Mouse (Mus musculus): Measurements from ENCODE around the gene Apbb2. TPM values are rescaled to one million over a fixed set of nuclear protein-coding genes. Genes with fewer than 3 reads are reported as not detected.

Gene Apbb2
- polyA plus RNA-seq, 2 experiments from 2014 or later = 5.0 TPM; not detected in 1

DNA sequence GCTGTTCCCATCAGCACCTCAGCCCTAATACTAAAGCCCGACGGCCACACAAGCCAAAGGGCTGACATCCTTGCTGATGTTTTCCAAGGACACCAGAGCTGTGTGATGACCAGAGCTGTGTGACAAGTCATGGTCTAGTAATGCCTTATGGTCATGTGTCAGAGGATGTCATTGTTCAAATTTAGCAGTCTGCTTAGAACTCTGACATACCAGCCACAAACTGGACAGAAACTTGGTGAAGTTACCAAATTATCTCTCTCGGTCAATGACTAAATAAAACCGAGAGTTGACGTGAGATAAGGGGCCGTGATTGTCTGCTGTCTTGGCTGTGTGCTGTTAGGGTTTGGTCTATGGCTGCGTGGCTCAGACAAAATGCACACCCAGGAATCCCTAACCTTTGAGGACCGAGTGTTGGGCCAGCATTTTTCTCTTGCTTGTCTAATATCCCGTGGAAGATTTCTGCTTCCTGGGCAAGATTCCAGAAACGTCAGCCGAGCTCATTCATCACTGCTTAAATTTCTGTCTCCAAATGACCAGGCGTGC, 71.5 kb downstream of the Apbb2 start:
- no peak for ATAC-seq

- ATAC-seq = no peak
These were observed 72.9 kb downstream of the Apbb2 start for GRCm38 (mm10) chr5:66545573-66546141.

DNA sequence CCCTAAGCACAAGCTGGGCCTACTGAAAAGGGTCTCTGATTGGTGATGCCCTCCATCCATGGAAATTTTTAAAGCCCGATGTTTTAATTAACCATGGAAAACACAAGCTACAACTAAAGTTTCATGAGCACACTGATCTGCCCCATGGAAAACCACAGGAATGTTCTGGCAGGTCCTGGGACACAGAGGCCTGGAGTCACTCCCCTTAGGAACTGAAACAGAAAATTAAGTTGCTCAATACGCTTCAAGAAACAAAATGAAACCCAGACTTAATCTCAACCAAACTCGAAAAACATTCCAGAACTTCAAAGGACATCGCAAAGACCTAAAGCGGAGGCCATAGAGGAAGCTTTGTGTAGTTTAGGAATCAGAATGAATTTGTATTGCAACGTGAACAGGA, 74.8 kb downstream of the Apbb2 start:
- ATAC-seq = no peak

GRCm38 (mm10) chr5:66543344-66543743, 75.2 kb downstream of the Apbb2 start:
- ATAC-seq = no peak

DNA sequence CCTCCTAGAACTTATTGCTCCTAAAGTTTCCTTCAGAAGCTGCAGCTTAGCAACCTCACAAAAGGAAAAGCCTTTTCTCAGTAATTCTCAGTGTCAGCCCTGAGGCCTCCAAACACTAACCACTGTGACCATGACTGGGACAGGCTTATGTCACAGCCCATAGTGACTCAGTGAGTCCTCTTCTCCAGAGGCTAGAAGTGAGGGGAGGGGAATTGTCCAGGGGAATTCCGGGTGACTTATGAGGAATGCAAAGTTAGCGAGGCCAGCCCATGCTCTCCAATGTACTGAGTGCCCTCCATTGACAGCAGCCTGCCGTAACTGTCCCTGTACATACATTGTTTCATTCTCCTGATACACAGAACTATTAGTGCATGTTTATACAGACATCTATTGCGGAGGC, 76.1 kb downstream of the Apbb2 start:
- ATAC-seq = no peak

DNA sequence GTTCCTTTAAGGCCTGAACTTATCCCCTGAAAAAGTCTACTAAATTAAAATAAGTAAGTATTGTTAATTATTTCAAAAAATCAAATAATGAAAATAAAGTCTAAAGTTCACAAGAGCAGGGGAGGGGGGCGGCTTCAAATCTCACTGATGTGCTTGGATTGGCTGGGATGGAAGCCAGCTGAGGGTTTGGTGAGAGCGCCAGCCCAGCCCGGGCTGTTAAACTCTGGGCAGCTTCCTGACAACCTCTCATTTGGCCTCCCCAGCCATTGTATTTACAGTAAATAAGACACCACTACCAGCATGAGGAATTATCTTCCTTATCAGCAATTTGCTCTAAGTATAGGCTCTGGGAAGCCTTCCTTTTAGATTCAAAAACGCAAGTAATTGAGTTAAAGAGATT, 77.2 kb downstream of the Apbb2 start:
- no peak for ATAC-seq

GRCm38 (mm10) chr5:66540246-66540645, 78.3 kb downstream of the Apbb2 start:
- no peak for ATAC-seq

DNA sequence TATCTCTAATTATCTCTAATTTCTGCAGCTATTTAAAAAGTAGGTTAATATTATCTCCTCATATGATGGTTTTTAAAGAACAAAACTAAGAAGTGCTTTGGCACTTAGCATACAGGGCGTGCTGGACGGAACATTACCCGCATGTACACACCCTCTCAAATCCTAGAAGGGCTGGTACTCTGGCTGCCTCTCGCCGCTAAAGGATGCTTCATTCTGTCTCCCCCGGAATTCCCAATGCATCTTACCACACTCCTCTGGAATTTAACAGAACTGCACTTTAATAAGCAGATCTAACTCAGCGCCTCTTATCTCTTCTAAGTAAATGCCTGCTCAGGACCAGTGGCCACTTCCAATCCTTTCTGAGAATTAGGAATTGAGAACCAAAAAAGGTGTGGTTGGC, 80.8 kb downstream of the Apbb2 start:
- ATAC-seq = no peak

- no peak for ATAC-seq
These were observed 81.8 kb downstream of the Apbb2 start for GRCm38 (mm10) chr5:66536696-66537358.

GRCm38 (mm10) chr5:66535566-66536236, 82.9 kb downstream of the Apbb2 start:
- no peak for ATAC-seq

GRCm38 (mm10) chr5:66533711-66534425, 84.7 kb downstream of the Apbb2 start:
- no peak for ATAC-seq

DNA sequence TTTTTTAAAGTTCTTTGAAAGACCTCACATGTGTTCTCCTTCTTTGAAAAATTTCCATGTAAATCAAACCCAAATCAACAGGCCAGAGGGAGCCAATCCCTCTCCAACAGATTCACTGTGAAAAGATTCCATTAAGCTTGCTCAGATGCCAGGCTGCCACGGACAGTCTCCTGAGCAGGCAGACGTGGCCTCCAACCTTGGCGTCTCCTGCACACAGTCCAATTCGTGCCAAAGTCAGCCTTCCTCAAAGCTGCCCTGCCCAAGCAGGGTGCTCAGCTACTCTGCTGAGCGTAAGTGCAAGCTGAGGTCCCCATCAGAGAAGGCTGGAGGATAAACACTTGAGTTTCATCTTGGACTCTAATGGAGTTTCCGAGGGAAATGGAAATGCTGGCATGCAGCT, 85.8 kb downstream of the Apbb2 start:
- ATAC-seq = no peak

DNA sequence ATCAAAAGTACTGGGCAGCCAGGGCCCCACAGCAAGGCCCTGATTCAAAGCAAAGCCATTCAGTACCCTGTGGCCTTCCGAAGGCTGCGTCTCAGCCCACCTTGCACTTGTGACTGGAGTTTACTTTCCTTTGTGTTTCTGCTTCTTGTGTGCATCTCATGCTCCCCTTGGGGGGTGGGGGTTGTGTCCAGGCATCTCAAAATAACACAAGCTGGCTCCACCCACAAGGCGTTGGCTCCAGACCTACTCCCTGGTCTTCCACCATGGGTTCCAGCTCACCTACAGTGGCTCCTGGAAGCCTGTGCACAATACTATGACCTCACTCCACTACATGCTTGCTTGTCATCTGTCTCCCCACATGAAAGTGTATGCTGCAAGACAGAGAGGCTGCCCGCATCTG, 88.2 kb downstream of the Apbb2 start:
- ATAC-seq = no peak

- no peak for ATAC-seq
These were observed 89.0 kb downstream of the Apbb2 start for GRCm38 (mm10) chr5:66529631-66530030.

DNA sequence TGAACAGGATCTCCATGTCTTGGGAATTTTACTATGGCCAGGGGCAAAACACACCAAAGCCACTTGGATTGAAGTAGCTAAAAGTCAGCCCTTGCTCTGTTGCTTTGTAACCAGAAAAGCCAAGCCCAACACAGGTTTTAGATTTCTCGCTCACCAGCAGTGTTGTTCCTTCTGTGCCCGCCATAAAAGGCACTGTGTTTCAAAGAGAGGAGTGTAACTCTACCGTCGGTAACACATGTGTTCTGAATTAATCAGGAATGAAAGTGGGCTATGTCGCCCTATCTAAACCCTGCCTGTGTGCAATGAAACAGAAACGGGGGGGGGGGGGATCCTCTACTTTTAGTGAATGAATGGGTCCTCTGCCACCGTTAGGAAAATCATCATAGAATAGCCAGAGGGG, 90.0 kb downstream of the Apbb2 start:
- ATAC-seq = no peak

DNA sequence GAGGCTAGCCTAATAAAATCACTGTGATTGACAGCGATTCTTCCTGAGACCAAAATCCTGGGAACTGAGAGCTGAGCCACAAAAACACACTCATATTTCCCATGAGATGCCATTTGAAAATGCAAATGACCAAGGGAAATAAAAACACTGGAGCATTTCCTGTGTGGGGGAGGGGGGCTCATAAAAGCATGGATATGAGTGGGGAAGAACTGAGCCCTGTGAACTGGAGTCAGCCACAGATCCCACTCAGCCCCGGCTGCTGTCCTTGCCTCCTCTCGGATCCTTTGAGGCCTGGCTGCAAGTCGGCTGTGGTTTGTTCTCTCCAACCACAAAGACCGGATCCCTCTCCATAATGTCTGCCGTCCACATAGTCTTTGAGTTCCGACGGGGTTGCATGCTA, 91.5 kb downstream of the Apbb2 start:
- no peak for ATAC-seq

DNA sequence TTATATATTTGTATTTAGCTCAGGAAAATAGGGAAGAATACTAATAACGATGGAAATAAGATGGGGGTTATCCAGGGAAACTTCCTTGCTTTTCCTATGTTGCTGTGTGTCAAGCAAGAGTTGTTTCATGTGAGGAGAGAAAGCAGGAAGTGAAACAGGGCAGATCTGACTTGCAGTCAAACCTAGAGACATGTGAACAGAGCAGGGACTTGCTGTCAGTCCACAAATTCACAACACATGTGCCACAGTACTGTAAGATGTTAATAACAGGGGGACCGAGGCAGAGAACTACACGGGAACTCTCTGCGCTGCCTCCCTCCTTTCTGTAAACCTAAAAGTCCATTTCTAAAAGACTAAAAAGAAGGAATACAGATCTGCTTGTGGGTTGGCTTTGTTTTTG, 93.6 kb downstream of the Apbb2 start:
- no peak for ATAC-seq

DNA sequence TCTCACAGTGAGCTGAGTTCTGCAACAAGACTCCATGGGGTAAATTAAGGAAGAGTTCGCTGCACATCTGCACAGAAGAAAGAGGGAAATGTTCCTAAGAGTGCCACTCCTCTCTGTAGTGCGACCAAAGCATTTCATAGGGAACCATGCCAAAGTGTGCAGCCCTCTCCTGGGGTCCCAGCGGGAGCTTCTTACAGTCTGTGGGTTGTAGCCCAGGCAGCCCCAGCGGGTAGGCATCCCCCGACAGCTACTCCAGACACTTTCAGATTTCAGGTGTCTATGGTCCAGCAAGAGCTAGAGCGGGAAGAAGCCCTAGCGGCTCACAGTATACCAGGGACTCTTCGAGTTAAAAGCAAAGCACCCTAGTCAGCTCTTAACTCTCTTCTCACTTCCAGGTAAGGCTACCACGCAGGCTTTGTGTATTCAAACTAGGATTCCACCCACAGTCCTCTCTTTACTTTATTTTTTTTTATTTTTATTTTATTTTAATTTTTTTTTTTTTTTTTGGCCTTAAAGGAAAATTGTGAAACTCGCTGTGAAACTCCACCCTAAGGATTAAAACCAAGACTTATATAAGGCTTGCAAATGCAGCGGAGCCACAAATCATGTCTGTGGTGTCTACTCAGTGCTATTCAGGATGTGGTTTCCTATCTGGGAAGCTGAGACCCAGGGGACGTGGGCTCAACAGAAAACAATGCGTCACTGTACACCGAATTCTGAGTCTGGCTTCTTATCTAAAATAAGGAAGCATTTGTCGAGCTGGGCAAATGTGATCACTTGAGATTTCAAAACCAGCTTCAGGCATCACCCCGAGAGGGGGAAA, 94.7 kb downstream of the Apbb2 start:
- ATAC-seq = peak; percentile 43

GRCm38 (mm10) chr5:66521250-66521649, 97.3 kb downstream of the Apbb2 start:
- ATAC-seq = no peak

DNA sequence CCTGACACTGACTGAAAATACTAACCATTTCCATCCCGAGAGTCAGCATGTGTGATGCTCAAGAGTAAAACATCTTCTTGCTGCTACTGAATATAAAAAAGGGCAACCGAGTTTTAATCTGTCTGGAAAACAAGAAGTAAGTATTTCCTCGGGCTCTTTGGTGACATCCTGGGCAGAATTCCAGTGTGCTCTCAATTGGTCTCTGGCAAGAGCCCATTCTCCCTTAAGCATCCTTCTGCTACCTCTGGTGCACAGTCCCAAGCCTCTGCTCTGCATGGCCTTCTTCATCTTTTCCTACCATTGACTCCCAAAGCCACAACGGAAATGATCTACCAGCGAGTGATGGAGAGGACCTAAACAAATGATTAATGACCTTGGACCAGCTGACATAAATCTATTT, 99.1 kb downstream of the Apbb2 start:
- no peak for ATAC-seq

GRCm38 (mm10) chr5:66518411-66519006, 100.1 kb downstream of the Apbb2 start:
- no peak for ATAC-seq

DNA sequence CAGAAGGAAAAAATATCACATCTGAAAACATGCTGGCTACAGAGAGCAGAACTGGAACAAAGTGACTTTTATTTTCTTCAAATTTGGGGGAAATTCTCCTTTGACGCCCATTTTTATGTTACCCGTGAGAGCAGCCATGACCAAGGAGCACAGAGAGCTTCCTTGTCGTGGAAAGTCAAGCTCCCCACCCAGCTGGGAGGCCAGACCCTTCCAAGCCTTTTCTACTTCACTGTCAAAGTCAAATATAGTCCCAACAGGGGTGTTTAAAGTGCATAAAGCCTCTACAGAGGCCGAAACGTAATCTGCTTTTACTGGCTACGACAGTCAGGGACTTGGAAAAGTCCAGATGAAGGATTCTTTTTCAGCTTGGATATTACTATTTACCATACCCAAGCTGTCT, 101.1 kb downstream of the Apbb2 start:
- ATAC-seq = no peak
